Mouse (Mus musculus): Measurements from ENCODE around the gene Uimc1. TPM values are rescaled to one million over a fixed set of nuclear protein-coding genes. Genes with fewer than 3 reads are reported as not detected.

The Uimc1 gene
- polyA plus RNA-seq (2016; fragmentation: Nextera tagmentation; extraction: Ambion mirVana), result 22.4 and 22.6 TPM in 2 replicates

DNA sequence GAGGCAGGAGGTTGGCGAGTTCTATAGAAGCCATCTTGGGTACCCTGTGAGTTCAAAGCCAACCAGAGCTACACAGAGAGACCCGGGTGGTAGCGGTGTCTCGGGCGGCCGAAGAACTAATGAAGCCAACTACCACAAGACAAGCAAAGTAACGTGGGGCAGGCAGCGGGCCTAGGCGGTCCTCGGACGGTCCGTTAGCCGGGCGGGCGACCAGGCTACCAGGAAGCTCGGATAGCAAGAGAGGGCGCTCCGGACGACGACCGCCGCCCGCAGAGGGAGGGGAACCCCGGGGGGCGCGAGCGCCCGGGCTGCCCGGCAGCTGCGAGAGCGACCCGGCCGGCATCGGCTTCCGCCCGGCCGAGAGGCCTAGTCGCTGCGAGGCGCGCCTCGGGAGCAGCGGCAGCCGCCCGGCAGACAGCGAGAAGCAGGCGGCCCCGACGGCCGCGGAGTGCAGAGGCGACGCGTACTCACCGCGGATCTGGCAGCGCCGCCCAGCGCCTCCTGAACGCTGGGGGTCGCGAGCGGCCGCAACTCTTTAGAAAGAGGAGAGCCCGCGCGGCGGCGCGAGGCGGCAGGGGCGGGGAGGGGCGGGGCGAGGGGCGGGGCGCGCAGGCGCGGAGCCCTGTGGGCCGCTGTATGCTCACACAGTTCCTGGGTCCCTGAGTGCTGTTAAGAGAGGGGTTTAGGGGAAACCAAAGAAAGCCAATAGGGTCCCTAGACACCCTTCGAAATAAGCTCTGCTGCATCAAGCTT, at the start of gene Uimc1:
Gene Uimc1, minus strand, starts transcription at position 575 of the 753 bp plus-strand sequence.
- H3K27me3 ChIP-seq (replicated peaks), result no peaks in the 10 kb centered on the region
- peak within 1 kb of the TSS; percentile 85 for H3K27ac ChIP-seq
- H3K36me3 ChIP-seq, result no peaks in the 10 kb centered on the region
- 1% methylated on average over 66 of the region's 81 CpGs for WGBS
- H3K9me3 ChIP-seq, result no peaks in the 10 kb centered on the region
- ATAC-seq (ENCODE audit: low FRiP score, low read depth), result peak; percentile 86
- H3K4me1 ChIP-seq, result peaks cover 9% of the 10 kb centered on the region; the same call in 1 of the 2 replicates
- peak within 1 kb of the TSS; percentile 63 for H3K4me2 ChIP-seq (replicated peaks)
- H3K4me3 ChIP-seq, result peak within 1 kb of the TSS; percentile 87
- H3K9ac ChIP-seq, result peak within 1 kb of the TSS; percentile 86

- Histone ChIP-seq H3K4me1 (no peaks in the 10 kb centered on the region), H3K27me3 (replicated peaks) (no peaks in the 10 kb centered on the region)
- ATAC-seq (ENCODE audit: low FRiP score, low read depth), result no peak
Measured at GRCm38 (mm10) chr13:55140271-55140670, 40.2 kb upstream of the Uimc1 start.

GRCm38 (mm10) chr13:55135382-55135781, 35.3 kb upstream of the Uimc1 start:
- H3K4me1 ChIP-seq, result no peaks in the 10 kb centered on the region
- H3K9me3 ChIP-seq, result no peaks in the 10 kb centered on the region
- no peak overlapping the region for H3K27ac ChIP-seq
- no peak overlapping the region for H3K4me2 ChIP-seq (replicated peaks)
- no peak for ATAC-seq (ENCODE audit: low FRiP score, low read depth)
- H3K36me3 ChIP-seq, result peaks cover 35% of the 10 kb centered on the region
- no peaks in the 10 kb centered on the region for H3K27me3 ChIP-seq (replicated peaks)
- no peak overlapping the region for H3K4me3 ChIP-seq
- no peak overlapping the region for H3K9ac ChIP-seq
- WGBS, result 9% methylated on average over 5 of the region's 5 CpGs

More at GRCm38 (mm10) chr13:55140271-55140670, 40.2 kb upstream of the Uimc1 start:
- WGBS, result 86% methylated on average over 2 of the region's 2 CpGs
- Histone ChIP-seq H3K4me2 (replicated peaks) (no peak overlapping the region), H3K9me3 (no peaks in the 10 kb centered on the region), H3K9ac (no peak overlapping the region), H3K4me3 (no peak overlapping the region), H3K36me3 (no peaks in the 10 kb centered on the region), H3K27ac (no peak overlapping the region)

GRCm38 (mm10) chr13:55133448-55133847, 33.3 kb upstream of the Uimc1 start, which contains the start of gene Gm17617:
Gene Gm17617, minus strand, starts transcription at chr13:55133548.
- Histone ChIP-seq H3K4me2 (replicated peaks) (no peak within 1 kb of the TSS), H3K9ac (no peak within 1 kb of the TSS), H3K9me3 (no peaks in the 10 kb centered on the region), H3K36me3 (peaks cover 50% of the 10 kb centered on the region), H3K4me1 (no peaks in the 10 kb centered on the region), H3K4me3 (no peak within 1 kb of the TSS), H3K27ac (no peak within 1 kb of the TSS), H3K27me3 (replicated peaks) (no peaks in the 10 kb centered on the region)
- 94% methylated on average over 2 of the region's 2 CpGs for WGBS
- no peak for ATAC-seq (ENCODE audit: low FRiP score, low read depth)

GRCm38 (mm10) chr13:55124903-55125302, 24.8 kb upstream of the Uimc1 start:
- no peaks in the 10 kb centered on the region for H3K27me3 ChIP-seq (replicated peaks)
- 95% methylated on average over 6 of the region's 6 CpGs for WGBS
- ATAC-seq (ENCODE audit: low FRiP score, low read depth), result no peak
- peaks cover 53% of the 10 kb centered on the region for H3K36me3 ChIP-seq
- H3K4me3 ChIP-seq, result no peak overlapping the region
- H3K4me2 ChIP-seq (replicated peaks), result no peak overlapping the region
- H3K9ac ChIP-seq, result no peak overlapping the region
- no peak overlapping the region for H3K27ac ChIP-seq
- H3K4me1 ChIP-seq, result no peaks in the 10 kb centered on the region
- no peaks in the 10 kb centered on the region for H3K9me3 ChIP-seq

DNA sequence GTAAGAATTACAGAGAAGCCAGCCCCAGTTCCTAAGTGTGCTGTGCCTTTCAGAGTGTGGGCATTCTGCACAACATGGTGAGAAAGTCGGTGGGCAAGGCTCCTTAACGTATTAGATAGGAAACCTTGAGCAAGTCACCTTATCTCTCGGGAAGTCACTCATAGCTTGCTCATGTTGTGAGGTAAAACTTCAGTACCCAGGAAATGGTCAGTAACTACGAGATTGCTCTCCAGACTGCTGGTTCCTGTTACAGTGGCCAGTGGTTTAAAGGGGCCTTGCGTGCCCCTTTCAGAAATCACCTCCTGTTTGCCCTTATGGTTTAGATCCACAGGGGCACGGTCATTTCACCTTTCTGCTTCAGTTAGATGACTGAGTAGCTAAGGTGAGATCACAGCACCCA, 14.3 kb upstream of the Uimc1 start:
- Histone ChIP-seq H3K36me3 (peaks cover 46% of the 10 kb centered on the region), H3K27ac (no peak overlapping the region), H3K9me3 (no peaks in the 10 kb centered on the region), H3K27me3 (replicated peaks) (no peaks in the 10 kb centered on the region), H3K4me3 (no peak overlapping the region), H3K4me2 (replicated peaks) (no peak overlapping the region), H3K4me1 (no peaks in the 10 kb centered on the region), H3K9ac (no peak overlapping the region)
- no peak for ATAC-seq (ENCODE audit: low FRiP score, low read depth)
- WGBS, result 88% methylated on average over 6 of the region's 6 CpGs

- H3K4me2 ChIP-seq (replicated peaks), result no peak overlapping the region
- WGBS, result 90% methylated on average over 8 of the region's 8 CpGs
- no peaks in the 10 kb centered on the region for H3K27me3 ChIP-seq (replicated peaks)
- H3K36me3 ChIP-seq, result peaks cover 15% of the 10 kb centered on the region
- H3K4me3 ChIP-seq, result no peak overlapping the region
- H3K27ac ChIP-seq, result no peak overlapping the region
- H3K9me3 ChIP-seq, result no peaks in the 10 kb centered on the region
- peaks cover 6% of the 10 kb centered on the region for H3K4me1 ChIP-seq
- ATAC-seq (ENCODE audit: low FRiP score, low read depth), result no peak
- no peak overlapping the region for H3K9ac ChIP-seq
Measured at GRCm38 (mm10) chr13:55107694-55108093, 7.6 kb upstream of the Uimc1 start.

GRCm38 (mm10) chr13:55107116-55107515, 7.0 kb upstream of the Uimc1 start:
- H3K9me3 ChIP-seq, result no peaks in the 10 kb centered on the region
- ATAC-seq (ENCODE audit: low FRiP score, low read depth), result no peak
- no peak overlapping the region for H3K27ac ChIP-seq
- H3K4me2 ChIP-seq (replicated peaks), result no peak overlapping the region
- no peaks in the 10 kb centered on the region for H3K27me3 ChIP-seq (replicated peaks)
- peaks cover 15% of the 10 kb centered on the region for H3K36me3 ChIP-seq
- no peak overlapping the region for H3K4me3 ChIP-seq
- peaks cover 6% of the 10 kb centered on the region for H3K4me1 ChIP-seq
- 95% methylated on average over 4 of the region's 4 CpGs for WGBS
- H3K9ac ChIP-seq, result no peak overlapping the region

- Histone ChIP-seq H3K9me3 (no peaks in the 10 kb centered on the region), H3K4me1 (peaks cover 6% of the 10 kb centered on the region), H3K27me3 (replicated peaks) (no peaks in the 10 kb centered on the region), H3K36me3 (peaks cover 15% of the 10 kb centered on the region), H3K9ac (peak overlapping the region; percentile 86), H3K27ac (no peak overlapping the region), H3K4me2 (replicated peaks) (peak overlapping the region; percentile 82), H3K4me3 (peak overlapping the region; percentile 82)
- no peak for ATAC-seq (ENCODE audit: low FRiP score, low read depth)
- WGBS, result 23% methylated on average over 8 of the region's 8 CpGs
Measured at GRCm38 (mm10) chr13:55105953-55106691, 6.0 kb upstream of the Uimc1 start.

GRCm38 (mm10) chr13:55105045-55105952, 5.2 kb upstream of the Uimc1 start, which contains the start of gene Zfp346:
Gene Zfp346, plus strand, starts transcription at chr13:55105311.
- ATAC-seq (ENCODE audit: low FRiP score, low read depth), result peak; percentile 93
- H3K9me3 ChIP-seq, result no peaks in the 10 kb centered on the region
- H3K9ac ChIP-seq, result peak within 1 kb of the TSS; percentile 86
- whole genome bisulfite sequencing, result 1% methylated on average over 66 of the region's 66 CpGs
- peak within 1 kb of the TSS; percentile 64 for H3K27ac ChIP-seq
- peaks cover 15% of the 10 kb centered on the region for H3K36me3 ChIP-seq
- H3K4me3 ChIP-seq, result peak within 1 kb of the TSS; percentile 82
- H3K4me2 ChIP-seq (replicated peaks), result peak within 1 kb of the TSS; percentile 82
- peaks cover 6% of the 10 kb centered on the region for H3K4me1 ChIP-seq
- H3K27me3 ChIP-seq (replicated peaks), result no peaks in the 10 kb centered on the region

GRCm38 (mm10) chr13:55103351-55103750, 3.3 kb upstream of the Uimc1 start:
- ATAC-seq (ENCODE audit: low FRiP score, low read depth), result no peak
- WGBS, result 70% methylated on average over 2 of the region's 2 CpGs
- no peaks in the 10 kb centered on the region for H3K27me3 ChIP-seq (replicated peaks)

More at GRCm38 (mm10) chr13:55103351-55103750, 3.3 kb upstream of the Uimc1 start:
- Histone ChIP-seq H3K4me3 (no peak overlapping the region), H3K36me3 (peaks cover 9% of the 10 kb centered on the region), H3K9ac (no peak overlapping the region), H3K9me3 (no peaks in the 10 kb centered on the region), H3K4me1 (peaks cover 15% of the 10 kb centered on the region), H3K27ac (no peak overlapping the region), H3K4me2 (replicated peaks) (no peak overlapping the region)
